Mouse (Mus musculus): ENCODE measurements around the gene Rnf150. TPM values are rescaled to one million over a fixed set of nuclear protein-coding genes. Genes with fewer than 3 reads are reported as not detected.

Rnf150 gene
- polyA plus RNA-seq, 1 experiment from 2014 or later: 1.5 TPM

DNA sequence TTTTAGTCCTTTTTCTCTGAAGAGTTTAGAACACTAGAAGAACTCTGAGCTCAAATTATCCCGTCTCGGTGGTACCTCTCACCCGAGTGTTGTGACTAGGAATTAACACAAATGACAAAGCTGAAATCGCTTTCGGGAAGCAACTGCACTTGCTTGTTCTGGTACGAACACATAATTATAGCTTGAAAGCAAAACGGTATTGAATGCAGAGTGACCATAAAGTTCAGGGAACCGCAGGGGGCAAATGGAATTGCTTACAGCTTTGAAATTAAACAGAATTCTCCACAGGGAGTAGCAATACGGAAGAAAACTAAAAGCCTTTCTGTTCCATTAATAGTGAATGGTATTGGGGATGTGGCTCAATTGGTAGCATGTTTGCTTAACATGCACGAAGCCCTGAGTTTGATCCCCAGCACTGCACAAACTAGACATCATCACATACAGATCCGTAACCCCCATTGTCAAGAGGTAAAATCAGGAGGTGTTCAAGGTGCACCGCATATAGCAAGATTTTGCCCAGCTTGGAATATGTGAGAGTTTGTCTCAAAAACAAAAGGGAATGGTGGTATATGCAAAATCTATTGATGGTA, 38.5 kb downstream of the Rnf150 start:
- no peaks in the 10 kb centered on the region for H3K36me3 ChIP-seq (ENCODE audit: control insufficient read depth, insufficient read depth, low read length)
- H3K9me3 ChIP-seq (ENCODE audit: control insufficient read depth, low read length): no peaks in the 10 kb centered on the region
- peaks cover 5% of the 10 kb centered on the region for H3K4me1 ChIP-seq (replicated peaks; ENCODE audit: control insufficient read depth, insufficient read depth, low read length)
- no peaks in the 10 kb centered on the region for H3K27me3 ChIP-seq (ENCODE audit: control insufficient read depth, insufficient read depth, low read depth, low read length)
- H3K9ac ChIP-seq (ENCODE audit: low read length): no peak overlapping the region
- 94% methylated on average over 12 of the region's 12 CpGs for WGBS
- H3K4me2 ChIP-seq (ENCODE audit: low read depth, low read length): no peak overlapping the region
- H3K4me3 ChIP-seq (ENCODE audit: low read length): no peak overlapping the region
- ATAC-seq (ENCODE audit: low read depth): no peak
- H3K27ac ChIP-seq (ENCODE audit: low read length): no peak overlapping the region

- Histone ChIP-seq H3K27ac (ENCODE audit: low read length) (no peak overlapping the region), H3K27me3 (ENCODE audit: control insufficient read depth, insufficient read depth, low read depth, low read length) (no peaks in the 10 kb centered on the region), H3K36me3 (ENCODE audit: control insufficient read depth, insufficient read depth, low read length) (no peaks in the 10 kb centered on the region), H3K9ac (ENCODE audit: low read length) (no peak overlapping the region), H3K4me1 (replicated peaks; ENCODE audit: control insufficient read depth, insufficient read depth, low read length) (peaks cover 3% of the 10 kb centered on the region), H3K4me2 (ENCODE audit: low read depth, low read length) (no peak overlapping the region), H3K9me3 (ENCODE audit: control insufficient read depth, low read length) (no peaks in the 10 kb centered on the region), H3K4me3 (ENCODE audit: low read length) (no peak overlapping the region)
- WGBS: 50% methylated on average over 3 of the region's 3 CpGs
- no peak for ATAC-seq (ENCODE audit: low read depth)
Observed at GRCm38 (mm10) chr8:82903497-82903896, 40.3 kb downstream of the Rnf150 start.

DNA sequence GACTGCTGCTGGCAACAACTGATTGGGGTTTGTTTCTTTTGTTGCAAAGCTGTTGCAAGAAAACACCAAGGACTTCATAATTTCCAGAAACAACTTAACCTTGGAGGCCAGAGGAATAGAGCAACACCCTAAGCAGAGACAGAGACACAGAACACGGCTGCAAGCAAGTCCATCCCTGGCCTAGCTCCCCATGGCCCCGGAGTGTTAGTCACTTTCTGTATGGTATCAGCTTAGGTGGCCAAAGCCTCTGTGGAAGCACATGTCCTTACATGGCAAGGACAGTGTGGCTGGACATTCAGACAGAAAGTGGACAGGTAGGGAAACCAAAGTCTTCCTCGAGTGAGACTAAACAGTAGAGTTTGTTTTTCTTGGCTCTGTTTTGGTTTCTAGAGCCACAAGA, 44.1 kb downstream of the Rnf150 start:
- Histone ChIP-seq H3K27me3 (ENCODE audit: control insufficient read depth, insufficient read depth, low read depth, low read length) (no peaks in the 10 kb centered on the region), H3K27ac (ENCODE audit: low read length) (no peak overlapping the region), H3K9ac (ENCODE audit: low read length) (no peak overlapping the region), H3K4me1 (replicated peaks; ENCODE audit: control insufficient read depth, insufficient read depth, low read length) (no peaks in the 10 kb centered on the region), H3K9me3 (ENCODE audit: control insufficient read depth, low read length) (no peaks in the 10 kb centered on the region), H3K36me3 (ENCODE audit: control insufficient read depth, insufficient read depth, low read length) (no peaks in the 10 kb centered on the region), H3K4me3 (ENCODE audit: low read length) (no peak overlapping the region), H3K4me2 (ENCODE audit: low read depth, low read length) (no peak overlapping the region)
- no peak for ATAC-seq (ENCODE audit: low read depth)
- 55% methylated on average over 3 of the region's 3 CpGs for WGBS

DNA sequence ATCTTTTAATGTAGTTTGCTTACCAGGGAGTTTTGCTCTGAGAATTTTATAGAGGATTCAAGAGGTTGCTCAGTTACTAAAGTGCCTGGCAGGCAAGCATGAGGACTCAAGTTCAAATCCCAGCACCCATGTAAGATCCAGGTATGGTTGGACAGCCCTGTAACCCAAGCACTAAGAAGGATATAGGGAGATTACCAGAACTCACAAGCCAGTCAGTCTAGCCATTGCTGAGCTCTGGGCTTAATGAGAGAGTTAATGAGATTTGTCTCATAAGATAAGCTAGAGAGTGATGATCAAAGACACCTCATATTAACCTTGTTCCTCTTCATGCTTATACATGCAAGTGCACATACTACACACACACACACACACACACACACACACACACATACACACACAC, 48.3 kb downstream of the Rnf150 start:
- Histone ChIP-seq H3K4me1 (replicated peaks; ENCODE audit: control insufficient read depth, insufficient read depth, low read length) (no peaks in the 10 kb centered on the region), H3K9me3 (ENCODE audit: control insufficient read depth, low read length) (no peaks in the 10 kb centered on the region), H3K27me3 (ENCODE audit: control insufficient read depth, insufficient read depth, low read depth, low read length) (no peaks in the 10 kb centered on the region), H3K9ac (ENCODE audit: low read length) (no peak overlapping the region), H3K4me3 (ENCODE audit: low read length) (no peak overlapping the region), H3K36me3 (ENCODE audit: control insufficient read depth, insufficient read depth, low read length) (no peaks in the 10 kb centered on the region), H3K27ac (ENCODE audit: low read length) (no peak overlapping the region), H3K4me2 (ENCODE audit: low read depth, low read length) (no peak overlapping the region)
- ATAC-seq (ENCODE audit: low read depth): no peak

GRCm38 (mm10) chr8:82912282-82912681, 49.1 kb downstream of the Rnf150 start:
- WGBS: 82% methylated on average over 4 of the region's 4 CpGs
- H3K4me3 ChIP-seq (ENCODE audit: low read length): no peak overlapping the region
- no peaks in the 10 kb centered on the region for H3K27me3 ChIP-seq (ENCODE audit: control insufficient read depth, insufficient read depth, low read depth, low read length)
- ATAC-seq (ENCODE audit: low read depth): no peak
- no peaks in the 10 kb centered on the region for H3K4me1 ChIP-seq (replicated peaks; ENCODE audit: control insufficient read depth, insufficient read depth, low read length)
- no peak overlapping the region for H3K27ac ChIP-seq (ENCODE audit: low read length)
- H3K36me3 ChIP-seq (ENCODE audit: control insufficient read depth, insufficient read depth, low read length): no peaks in the 10 kb centered on the region
- no peak overlapping the region for H3K4me2 ChIP-seq (ENCODE audit: low read depth, low read length)
- H3K9me3 ChIP-seq (ENCODE audit: control insufficient read depth, low read length): no peaks in the 10 kb centered on the region
- H3K9ac ChIP-seq (ENCODE audit: low read length): no peak overlapping the region

GRCm38 (mm10) chr8:82914543-82914942, 51.4 kb downstream of the Rnf150 start:
- Histone ChIP-seq H3K27me3 (ENCODE audit: control insufficient read depth, insufficient read depth, low read depth, low read length) (no peaks in the 10 kb centered on the region), H3K9me3 (ENCODE audit: control insufficient read depth, low read length) (no peaks in the 10 kb centered on the region), H3K9ac (ENCODE audit: low read length) (no peak overlapping the region), H3K4me2 (ENCODE audit: low read depth, low read length) (no peak overlapping the region), H3K36me3 (ENCODE audit: control insufficient read depth, insufficient read depth, low read length) (no peaks in the 10 kb centered on the region), H3K4me1 (replicated peaks; ENCODE audit: control insufficient read depth, insufficient read depth, low read length) (no peaks in the 10 kb centered on the region), H3K4me3 (ENCODE audit: low read length) (no peak overlapping the region), H3K27ac (ENCODE audit: low read length) (no peak overlapping the region)
- 83% methylated on average over 3 of the region's 3 CpGs for WGBS
- ATAC-seq (ENCODE audit: low read depth): no peak

GRCm38 (mm10) chr8:82916851-82917539, 53.8 kb downstream of the Rnf150 start:
- no peak for ATAC-seq (ENCODE audit: low read depth)

DNA sequence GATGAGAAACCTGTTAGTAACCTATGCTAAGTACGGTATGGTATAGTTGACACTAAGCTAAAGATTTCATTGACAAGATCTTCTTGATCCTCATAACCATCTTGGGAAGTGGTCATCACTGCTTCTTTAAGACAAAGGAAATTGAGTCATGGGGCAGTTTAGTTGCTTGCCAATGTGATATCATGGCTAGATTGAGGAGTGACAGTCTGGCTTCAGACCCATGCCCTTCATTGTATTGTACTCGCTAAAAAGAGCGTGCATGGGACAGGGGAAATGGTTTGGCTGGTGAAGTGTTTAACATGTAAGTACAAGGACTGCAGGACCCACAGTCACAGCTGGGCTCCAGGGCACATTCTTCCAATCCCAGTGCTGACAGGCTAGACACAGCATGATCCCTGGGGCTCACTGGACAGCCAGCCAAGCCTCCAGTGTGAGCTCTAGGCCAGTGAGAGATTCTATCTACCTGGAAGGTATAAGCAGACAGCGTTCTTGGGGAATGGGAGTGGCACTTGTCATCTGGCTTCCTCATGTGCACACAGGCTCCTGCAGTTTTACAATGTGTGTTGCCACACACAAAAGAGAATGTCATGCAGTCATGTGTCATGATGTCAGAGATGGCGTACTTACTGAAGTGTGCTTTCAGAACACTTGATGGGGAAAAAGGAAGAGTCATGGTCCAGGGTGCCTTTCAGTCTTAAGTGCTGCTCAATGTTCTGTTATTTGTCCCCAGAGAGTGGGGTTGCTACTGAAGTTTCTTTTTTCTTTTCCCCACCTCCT, 54.6 kb downstream of the Rnf150 start:
- Histone ChIP-seq H3K4me1 (replicated peaks; ENCODE audit: control insufficient read depth, insufficient read depth, low read length) (no peaks in the 10 kb centered on the region), H3K9me3 (ENCODE audit: control insufficient read depth, low read length) (no peaks in the 10 kb centered on the region), H3K4me3 (ENCODE audit: low read length) (no peak overlapping the region), H3K27ac (ENCODE audit: low read length) (no peak overlapping the region), H3K4me2 (ENCODE audit: low read depth, low read length) (no peak overlapping the region), H3K36me3 (ENCODE audit: control insufficient read depth, insufficient read depth, low read length) (no peaks in the 10 kb centered on the region), H3K27me3 (ENCODE audit: control insufficient read depth, insufficient read depth, low read depth, low read length) (no peaks in the 10 kb centered on the region), H3K9ac (ENCODE audit: low read length) (no peak overlapping the region)
- no peak for ATAC-seq (ENCODE audit: low read depth)
- 74% methylated on average over 5 of the region's 5 CpGs for WGBS

More at GRCm38 (mm10) chr8:82916851-82917539, 53.8 kb downstream of the Rnf150 start:
- no peaks in the 10 kb centered on the region for H3K27me3 ChIP-seq (ENCODE audit: control insufficient read depth, insufficient read depth, low read depth, low read length)
- no peak overlapping the region for H3K4me3 ChIP-seq (ENCODE audit: low read length)
- H3K9ac ChIP-seq (ENCODE audit: low read length): no peak overlapping the region
- H3K27ac ChIP-seq (ENCODE audit: low read length): no peak overlapping the region
- 39% methylated on average over 1 of the region's 1 CpGs for WGBS
- H3K36me3 ChIP-seq (ENCODE audit: control insufficient read depth, insufficient read depth, low read length): no peaks in the 10 kb centered on the region
- H3K4me1 ChIP-seq (replicated peaks; ENCODE audit: control insufficient read depth, insufficient read depth, low read length): no peaks in the 10 kb centered on the region
- H3K4me2 ChIP-seq (ENCODE audit: low read depth, low read length): no peak overlapping the region
- no peaks in the 10 kb centered on the region for H3K9me3 ChIP-seq (ENCODE audit: control insufficient read depth, low read length)

DNA sequence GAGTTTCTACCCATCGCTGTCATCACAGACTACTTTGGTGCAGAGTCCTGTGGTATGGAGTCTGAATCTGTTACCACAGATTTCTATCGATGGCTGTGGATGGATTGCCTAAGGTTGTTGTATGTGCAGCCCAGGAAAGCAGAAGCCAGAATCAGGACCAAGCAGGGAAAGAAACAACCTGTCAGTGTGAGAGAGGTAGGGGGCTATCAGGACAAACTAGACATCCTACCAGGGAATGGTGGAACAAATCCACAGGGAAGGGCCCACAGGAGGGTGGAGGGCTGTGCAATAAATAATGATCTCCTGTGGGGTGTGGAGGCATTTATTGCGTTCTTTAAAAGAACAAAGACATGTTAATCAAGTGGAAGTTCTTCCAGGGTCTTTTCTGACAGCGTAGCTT, 56.5 kb downstream of the Rnf150 start:
- no peak overlapping the region for H3K9ac ChIP-seq (ENCODE audit: low read length)
- H3K27me3 ChIP-seq (ENCODE audit: control insufficient read depth, insufficient read depth, low read depth, low read length): no peaks in the 10 kb centered on the region
- H3K36me3 ChIP-seq (ENCODE audit: control insufficient read depth, insufficient read depth, low read length): no peaks in the 10 kb centered on the region
- H3K27ac ChIP-seq (ENCODE audit: low read length): no peak overlapping the region
- ATAC-seq (ENCODE audit: low read depth): no peak
- no peaks in the 10 kb centered on the region for H3K9me3 ChIP-seq (ENCODE audit: control insufficient read depth, low read length)
- no peak overlapping the region for H3K4me3 ChIP-seq (ENCODE audit: low read length)
- H3K4me1 ChIP-seq (replicated peaks; ENCODE audit: control insufficient read depth, insufficient read depth, low read length): no peaks in the 10 kb centered on the region
- H3K4me2 ChIP-seq (ENCODE audit: low read depth, low read length): no peak overlapping the region
- WGBS: 83% methylated on average over 4 of the region's 4 CpGs
